Mouse (Mus musculus) gastrocnemius, adult 2 months (tissue): Measurements from ENCODE around the gene Slc26a11. TPM values are rescaled to one million over a fixed set of nuclear protein-coding genes. Genes with fewer than 3 reads are reported as not detected.
A peak's percentile ranks its signal among the peaks of the same experiment; 100 is the strongest.
"Not testable (repeated sequence)": the region's sequence is repeated elsewhere in the genome, so short reads cannot be mapped to it uniquely, and the experiment has no call there.

Experiments
- DNase-seq: peaks from one replicate; pipeline ENCODE4 v3.0.0; 2022
- H3K27ac ChIP-seq: fragments of 200-600 bp; 2 replicates; pipeline ENCODE4 v1.8.1; 2022; ENCODE audit warnings: mild to moderate bottlenecking
- H3K4me3 ChIP-seq: fragments of 200-600 bp; 2 replicates; pipeline ENCODE4 v1.8.1; 2022; ENCODE audit warnings: mild to moderate bottlenecking, moderate library complexity
- CTCF ChIP-seq: fragments of 200-600 bp; IDR thresholded peaks from 2 replicates; pipeline ENCODE4 v1.8.1; 2022; ENCODE audit warnings: antibody characterized with exemption, mild to moderate bottlenecking, moderate library complexity
- intact Hi-C: fragments of 180-260 bp; cut with DNase I; formaldehyde crosslinking; loops from one replicate; pipeline ENCODE4 v1.15.1; 2025
- total RNA-seq, 2 experiments: library from RNA; stranded (reverse); gene quantifications; 2 replicates each; pipeline ENCODE4 v1.2.3; 2021

Gene Slc26a11
- total RNA-seq, 2 experiments from 2014 or later, result 1.9 to 2.8 TPM

DNA sequence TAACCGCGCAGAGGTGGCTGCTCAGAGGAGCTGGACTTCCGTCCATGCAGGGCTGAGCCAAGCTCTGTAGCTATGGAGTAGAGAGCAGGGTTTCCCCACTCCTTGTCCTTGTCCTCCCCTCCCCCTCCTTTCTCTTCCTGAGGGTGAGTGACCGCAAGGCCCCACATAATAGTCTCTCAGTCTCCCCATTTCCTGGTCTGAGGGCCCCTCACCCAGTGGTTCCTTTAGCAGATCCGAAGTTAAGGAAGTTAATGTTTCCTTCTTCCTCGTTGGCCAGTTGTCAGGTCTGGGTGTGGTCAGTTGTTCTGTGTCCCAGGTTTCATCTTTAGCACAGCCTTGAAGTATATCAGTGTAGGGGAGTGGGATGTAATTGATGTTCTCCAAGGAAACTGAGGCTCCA is 20.1 kb downstream of the Slc26a11 start:
- Histone ChIP-seq H3K4me3 (no peak overlapping the region), H3K27ac (no peak overlapping the region)
- DNase-seq, result no peak
- no peak for TF ChIP-seq CTCF
- intact Hi-C loops, result no loop called here

DNA sequence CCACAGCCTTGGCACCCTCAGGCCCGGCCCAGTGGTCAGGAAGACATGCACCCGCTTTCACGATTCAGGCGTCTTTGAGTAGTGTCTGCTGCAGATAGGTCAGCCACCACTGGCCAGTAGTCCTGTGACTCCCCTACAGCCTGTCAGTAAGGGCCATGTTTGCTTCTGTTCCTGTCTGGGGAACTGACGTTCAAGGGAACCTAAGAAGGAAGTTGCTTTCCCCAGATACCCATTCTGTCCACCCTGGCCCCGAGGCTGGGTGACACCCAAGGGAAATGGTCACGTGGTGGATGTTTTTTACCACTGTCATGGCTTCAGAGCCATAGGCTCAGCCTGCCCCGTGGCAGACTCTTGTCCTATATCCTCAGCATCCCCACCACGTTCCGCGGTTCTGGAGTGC is 22.0 kb downstream of the Slc26a11 start:
- no peak overlapping the region for H3K4me3 ChIP-seq
- H3K27ac ChIP-seq, result no peak overlapping the region
- intact Hi-C loops, result no loop called here
- DNase-seq, result no peak
- TF ChIP-seq CTCF, result no peak

DNA sequence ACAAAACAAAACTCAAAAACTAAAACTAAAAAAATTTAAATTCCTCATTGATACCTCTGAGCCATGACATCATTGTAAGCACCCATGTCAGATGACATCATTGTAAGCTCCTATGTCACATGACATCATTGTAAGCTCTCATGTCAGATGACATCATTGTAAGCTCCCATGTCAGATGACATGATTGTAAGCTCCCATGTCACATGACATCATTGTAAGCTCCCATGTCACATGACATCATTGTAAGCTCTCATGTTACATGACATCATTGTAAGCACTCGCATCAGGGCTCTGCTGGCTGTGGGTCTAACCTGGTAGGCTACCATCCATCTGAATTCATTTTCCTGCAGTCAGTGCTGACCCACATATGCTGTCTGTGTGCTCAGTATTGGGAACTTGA is 23.2 kb downstream of the Slc26a11 start:
- DNase-seq, result no peak
- no peak overlapping the region for H3K4me3 ChIP-seq
- intact Hi-C loops, result no loop called here
- no peak overlapping the region for H3K27ac ChIP-seq
- no peak for TF ChIP-seq CTCF

DNA sequence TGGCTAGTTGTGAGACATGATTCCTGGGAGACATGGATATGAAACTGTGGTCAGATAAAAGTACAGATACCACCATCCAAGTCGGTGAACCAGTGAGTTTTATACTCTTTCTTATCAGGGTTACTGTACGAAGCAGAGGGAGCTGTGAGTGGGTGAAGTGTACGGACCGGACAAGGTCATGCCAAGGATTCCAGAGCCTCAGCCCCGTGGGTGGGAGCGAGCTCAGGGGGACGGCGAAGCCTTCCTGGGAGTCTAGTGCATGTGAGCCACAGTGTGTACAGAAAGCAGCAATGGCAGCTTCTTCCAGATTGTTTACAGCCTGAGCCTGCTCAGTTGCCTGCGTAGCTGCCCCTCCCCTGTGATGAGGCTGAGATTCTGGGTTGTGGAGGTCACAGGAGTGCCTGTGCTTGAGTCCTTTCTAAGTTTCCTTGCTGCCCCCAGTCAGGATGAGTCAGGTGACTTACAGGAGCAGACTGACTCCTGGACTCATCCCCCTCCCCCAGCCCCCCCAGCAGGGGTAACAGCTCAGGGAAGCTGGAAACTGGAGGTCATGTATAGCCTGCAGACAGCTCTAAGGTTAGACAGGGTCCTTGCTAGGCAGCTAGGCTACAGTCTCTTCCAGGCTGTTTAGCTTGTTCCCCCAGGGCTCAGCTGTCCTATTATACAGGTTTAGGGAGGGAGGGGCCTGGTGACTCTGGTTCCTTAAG is 26.4 kb downstream of the Slc26a11 start:
- intact Hi-C loops, result no loop called here

DNA sequence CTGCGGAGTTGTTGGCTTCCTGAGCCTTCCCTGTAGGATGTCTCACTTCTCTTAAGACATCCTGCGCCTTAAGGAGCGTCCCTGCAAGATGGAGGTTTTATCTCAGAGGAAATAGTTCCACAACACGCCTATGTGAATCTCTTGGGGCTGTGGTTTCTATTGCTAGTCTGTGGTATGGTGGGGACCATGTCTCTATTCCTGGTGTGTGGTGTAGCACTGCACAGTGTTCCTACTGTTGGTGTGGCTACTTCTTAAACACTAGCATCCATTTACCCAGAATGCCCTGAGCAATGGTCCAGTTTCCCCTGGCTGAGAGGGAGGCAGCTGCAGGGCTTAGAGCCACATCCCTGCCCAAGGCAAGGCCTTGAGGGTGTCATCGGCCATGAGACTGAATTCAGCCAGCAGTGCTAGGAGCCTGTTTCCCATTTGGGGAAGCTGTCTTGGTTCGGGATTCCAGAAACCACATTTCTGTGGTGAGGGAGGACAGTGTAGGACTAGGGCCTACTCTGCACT is 27.0 kb downstream of the Slc26a11 start:
- intact Hi-C loops, result no loop called here
- no peak for TF ChIP-seq CTCF
- no peak for DNase-seq
- H3K27ac ChIP-seq, result no peak overlapping the region
- no peak overlapping the region for H3K4me3 ChIP-seq

More for the DNA sequence above, 26.4 kb downstream of the Slc26a11 start:
- Histone ChIP-seq H3K27ac (no peak overlapping the region), H3K4me3 (no peak overlapping the region)
- DNase-seq, result no peak
- TF ChIP-seq CTCF, result no peak

DNA sequence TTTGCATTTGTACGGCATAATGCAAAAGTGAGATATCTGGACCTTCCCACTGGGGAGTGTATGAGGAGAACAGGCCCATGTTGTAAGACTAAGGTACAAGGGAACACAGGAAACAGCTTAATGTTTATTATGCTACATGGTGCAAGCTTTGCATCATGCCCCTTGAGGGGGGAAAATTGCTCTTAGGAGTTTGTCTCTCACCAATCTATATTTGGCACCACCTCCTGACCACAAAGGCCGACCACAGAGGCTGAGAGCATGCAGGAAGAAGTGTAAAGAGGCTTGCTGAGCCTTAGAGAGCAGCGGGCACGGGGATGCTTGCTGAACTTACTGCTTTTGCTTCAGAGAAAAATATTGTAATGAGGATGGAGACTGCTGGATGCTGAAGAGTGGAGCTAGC is 29.5 kb downstream of the Slc26a11 start:
- no peak for DNase-seq
- intact Hi-C loops, result no loop called here
- Histone ChIP-seq H3K4me3 (no peak overlapping the region), H3K27ac (no peak overlapping the region)
- TF ChIP-seq CTCF, result no peak

DNA sequence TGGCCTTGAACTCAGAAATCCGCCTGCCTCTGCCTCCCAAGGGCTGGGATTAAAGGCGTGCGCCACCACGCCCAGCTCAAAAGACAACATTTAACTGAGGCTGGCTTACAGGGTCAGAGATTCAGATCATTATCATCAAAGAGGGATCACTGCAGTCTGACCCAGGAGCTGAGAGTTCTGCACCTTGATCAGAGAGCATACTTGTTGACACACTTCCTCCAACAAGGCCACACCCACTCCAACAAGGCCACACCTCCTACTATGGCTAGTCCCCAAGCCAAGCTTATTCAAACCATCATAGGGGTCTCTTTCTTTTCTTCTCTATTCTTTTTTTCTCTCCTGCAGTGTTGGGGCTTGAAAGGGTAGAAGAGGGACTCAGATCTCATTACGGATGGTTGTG is 30.9 kb downstream of the Slc26a11 start:
- no peak for TF ChIP-seq CTCF
- intact Hi-C loops, result no loop called here

DNA sequence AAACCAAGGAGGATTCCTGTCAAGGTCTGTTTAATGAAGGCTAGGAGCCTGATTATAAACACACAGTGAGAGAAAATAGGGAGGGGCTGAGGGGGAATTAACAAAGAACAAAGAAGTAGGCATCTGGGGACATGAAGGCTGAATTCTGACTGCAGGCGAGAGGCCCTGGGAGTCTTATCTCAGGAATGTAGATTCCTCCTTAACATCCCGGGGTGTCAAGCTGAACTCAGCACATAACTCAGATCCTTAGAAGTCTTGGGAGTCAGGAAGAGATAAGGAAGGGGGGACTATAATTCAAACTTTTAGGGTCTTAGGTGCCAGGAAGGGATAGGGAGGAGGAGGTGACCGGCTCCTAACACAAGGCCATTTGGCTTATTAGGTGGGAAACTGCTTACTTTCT is 31.9 kb downstream of the Slc26a11 start:
- H3K27ac ChIP-seq, DNase-seq, H3K4me3 ChIP-seq, intact Hi-C loops: not testable (repeated sequence)

More for the DNA sequence above, 30.9 kb downstream of the Slc26a11 start:
- DNase-seq, result no peak
- Histone ChIP-seq H3K27ac (no peak overlapping the region), H3K4me3 (no peak overlapping the region)

DNA sequence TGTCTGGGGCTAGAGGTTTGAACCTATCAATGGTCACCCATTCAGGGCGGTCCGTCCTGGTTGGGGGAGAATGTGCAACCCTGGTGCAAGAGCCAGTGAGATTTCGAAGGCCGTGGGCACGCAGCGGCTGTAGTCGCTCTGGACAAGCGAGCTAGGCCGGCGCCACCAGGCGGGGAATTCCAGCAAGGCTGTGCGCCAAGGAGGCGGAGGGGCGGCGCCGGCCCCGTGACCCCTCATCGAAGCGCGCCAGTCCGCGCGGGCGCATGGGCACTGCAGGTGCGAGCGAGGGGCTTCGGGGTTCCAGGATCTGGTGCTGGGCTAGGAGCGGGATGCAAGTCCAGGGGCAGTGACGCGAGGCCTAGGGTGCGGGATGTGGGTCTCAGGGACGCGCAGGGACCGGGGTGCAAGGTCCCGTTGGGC is 34.5 kb downstream of the Slc26a11 start:
- peak overlapping the region; percentile 98 for H3K4me3 ChIP-seq
- H3K27ac ChIP-seq, result peak overlapping the region; percentile 99
- TF ChIP-seq CTCF, result peak; percentile 50
- intact Hi-C loops, result loop anchor here (2.0 kb wide), 2 partner anchors 35 to 41 kb away; partner anchors contain the start of genes Sgsh and Slc26a11
- peak; percentile 93 for DNase-seq

DNA sequence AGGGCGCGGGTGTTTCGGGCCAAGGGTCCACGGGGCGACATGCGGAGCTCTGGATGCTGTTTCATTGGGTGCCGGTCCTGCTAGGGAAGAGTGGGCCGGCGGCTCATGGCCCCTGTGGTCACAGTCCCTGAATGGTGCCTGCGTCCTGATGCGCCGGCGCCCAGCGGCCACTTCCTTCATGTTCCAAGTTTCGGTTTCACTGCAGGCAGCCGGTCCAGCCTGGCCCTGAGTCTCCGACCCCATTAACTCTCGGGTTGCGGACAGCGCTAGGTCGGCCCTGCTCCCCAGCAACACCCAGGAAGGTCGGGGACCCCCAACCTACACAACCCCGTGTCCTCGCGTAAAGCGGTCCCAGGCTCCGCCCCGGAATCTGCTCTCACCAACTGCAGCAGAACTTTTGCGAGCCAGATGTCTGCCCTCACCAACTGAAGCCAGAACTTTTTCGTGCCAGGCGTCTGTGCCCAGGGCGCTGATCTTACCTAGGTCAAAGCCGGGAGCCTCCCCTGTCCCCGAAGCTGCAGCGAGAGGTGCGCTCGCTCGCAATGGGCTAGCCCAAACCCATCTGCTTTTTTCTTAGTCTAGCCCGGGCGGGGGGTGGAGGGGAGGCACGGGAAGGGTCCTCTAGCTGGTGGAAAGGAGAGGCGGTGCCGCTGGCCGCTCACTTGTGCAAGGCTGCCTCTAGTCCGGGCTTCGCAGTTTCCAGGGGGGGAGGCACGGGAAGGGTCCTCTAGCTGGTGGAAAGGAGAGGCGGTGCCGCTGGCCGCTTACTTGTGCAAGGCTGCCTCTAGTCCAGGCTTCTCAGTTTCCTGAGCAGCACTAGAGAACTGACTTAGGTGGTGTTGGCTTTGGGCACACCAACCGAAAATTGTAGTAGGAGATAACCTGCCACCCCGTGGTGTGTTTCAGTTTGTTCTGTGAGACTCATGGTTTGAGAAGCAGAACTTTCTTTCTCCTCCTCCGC is 35.2 kb downstream of the Slc26a11 start:
- peak; percentile 85 for DNase-seq
- Histone ChIP-seq H3K4me3 (peak overlapping the region; percentile 98), H3K27ac (peak overlapping the region; percentile 99)
- no peak for TF ChIP-seq CTCF
- intact Hi-C loops, result loop anchor here (2.0 kb wide), 2 partner anchors 36 to 40 kb away; partner anchors contain the start of genes Sgsh and Slc26a11

DNA sequence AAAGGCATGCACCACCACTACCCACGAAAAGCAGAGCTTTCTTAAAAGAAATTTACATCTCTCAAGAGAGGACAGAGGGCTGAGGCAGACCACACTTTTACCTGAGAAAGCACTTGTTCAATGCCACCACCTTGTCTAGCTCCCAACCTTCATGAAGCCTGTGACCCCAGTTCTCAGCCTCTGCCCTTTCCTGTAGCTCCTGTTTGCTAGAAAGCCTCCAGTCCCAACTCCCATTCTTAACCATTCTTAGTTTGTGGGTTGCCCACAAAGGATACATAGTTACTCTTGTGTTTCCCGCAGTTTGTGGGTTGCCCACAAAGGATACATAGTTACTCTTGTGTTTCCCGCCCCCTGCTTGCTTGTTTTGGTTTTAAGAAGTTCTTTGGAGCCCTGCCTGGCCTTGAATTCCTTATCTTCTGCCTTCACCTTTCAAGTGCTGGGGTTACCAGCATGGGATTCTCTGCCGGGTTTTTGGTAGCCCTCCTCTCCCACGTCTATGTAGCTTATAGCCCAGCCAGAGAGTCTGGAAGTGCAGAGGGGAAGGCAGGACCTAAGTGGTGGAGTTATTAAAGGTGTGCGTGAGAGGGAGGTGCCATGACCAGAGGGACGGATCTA is 36.1 kb downstream of the Slc26a11 start:
- intact Hi-C loops, result loop anchor here (2.0 kb wide), 2 partner anchors 37 to 39 kb away; partner anchors contain the start of genes Sgsh and Slc26a11
- TF ChIP-seq CTCF, result no peak
- H3K4me3 ChIP-seq, result peak overlapping the region; percentile 98
- H3K27ac ChIP-seq, result peak overlapping the region; percentile 99
- no peak for DNase-seq

DNA sequence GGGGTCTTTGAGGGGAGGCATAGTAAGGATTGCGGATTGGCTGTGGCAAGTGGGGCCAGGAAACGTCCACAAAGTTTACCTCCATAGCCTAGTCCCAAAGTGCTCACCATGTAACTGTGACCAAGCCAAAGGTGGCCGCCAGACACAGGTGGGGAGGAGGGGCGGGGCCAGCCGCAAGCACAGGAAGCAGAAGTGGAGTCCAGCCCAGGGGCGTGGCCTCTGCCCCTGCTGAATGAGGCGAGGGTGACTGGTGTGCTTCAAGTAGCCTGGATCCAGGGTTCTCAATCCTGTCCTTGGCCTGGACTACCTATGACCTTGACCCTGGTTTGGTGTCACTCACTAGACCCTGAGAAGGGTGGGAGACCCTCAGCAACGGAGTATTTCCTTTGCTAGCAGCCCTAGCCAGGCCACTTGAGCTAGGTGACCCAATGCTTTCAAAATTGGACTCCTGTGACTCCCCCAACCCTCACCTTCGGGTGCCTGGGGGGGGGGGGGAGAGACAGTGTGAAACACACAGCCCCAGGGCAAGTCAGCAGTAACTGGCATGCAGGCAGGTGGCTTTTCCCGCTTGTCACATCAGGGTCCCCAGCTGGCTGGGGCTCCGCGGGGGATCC is 36.8 kb downstream of the Slc26a11 start:
- no peak for TF ChIP-seq CTCF
- intact Hi-C loops, result no loop called here
- peak; percentile 68 for DNase-seq
- H3K4me3 ChIP-seq, result peak overlapping the region; percentile 98
- H3K27ac ChIP-seq, result peak overlapping the region; percentile 99
